Mouse (Mus musculus): ENCODE measurements around the gene Foxp1. TPM values are rescaled to one million over a fixed set of nuclear protein-coding genes. Genes with fewer than 3 reads are reported as not detected.

Gene Foxp1
- polyA plus RNA-seq, 2 experiments: 101 to 166 TPM

- H3K9ac ChIP-seq (ENCODE audit: low read depth, low read length, severe bottlenecking): no peak overlapping the region
- no peaks in the 10 kb centered on the region for H3K9me3 ChIP-seq (ENCODE audit: control insufficient read depth, low read length)
- DNase-seq (ENCODE audit: low spot score): no peak
- no peak overlapping the region for H3K4me2 ChIP-seq (replicated peaks; ENCODE audit: low read depth, low read length, severe bottlenecking)
- no peaks in the 10 kb centered on the region for H3K4me1 ChIP-seq (ENCODE audit: control insufficient read depth, insufficient read depth, low read length)
- no peak for TF ChIP-seq POLR2A (IDR thresholded peaks at IDR 0.05; ENCODE audit: borderline replicate concordance, extremely low read depth, insufficient read depth, insufficient read length)
- 76% methylated on average over 14 of the region's 14 CpGs for WGBS
- H3K36me3 ChIP-seq (ENCODE audit: control insufficient read depth, insufficient read depth, low read length): no peaks in the 10 kb centered on the region
- no peak overlapping the region for H3K27ac ChIP-seq (replicated peaks; ENCODE audit: low read depth, low read length)
- no peak for ATAC-seq (ENCODE audit: low FRiP score, low read depth)
- H3K4me3 ChIP-seq (replicated peaks; ENCODE audit: low read length): no peak overlapping the region
- no peaks in the 10 kb centered on the region for H3K27me3 ChIP-seq (ENCODE audit: control insufficient read depth, insufficient read depth, low read length)
These were observed 349.2 kb downstream of the Foxp1 start for GRCm38 (mm10) chr6:99173066-99173901.

- Histone ChIP-seq H3K9ac (ENCODE audit: low read depth, low read length, severe bottlenecking) (no peak overlapping the region), H3K27ac (replicated peaks; ENCODE audit: low read depth, low read length) (no peak overlapping the region), H3K4me1 (ENCODE audit: control insufficient read depth, insufficient read depth, low read length) (no peaks in the 10 kb centered on the region), H3K9me3 (ENCODE audit: control insufficient read depth, low read length) (no peaks in the 10 kb centered on the region), H3K4me3 (replicated peaks; ENCODE audit: low read length) (no peak overlapping the region), H3K27me3 (ENCODE audit: control insufficient read depth, insufficient read depth, low read length) (no peaks in the 10 kb centered on the region), H3K4me2 (replicated peaks; ENCODE audit: low read depth, low read length, severe bottlenecking) (no peak overlapping the region), H3K36me3 (ENCODE audit: control insufficient read depth, insufficient read depth, low read length) (no peaks in the 10 kb centered on the region)
- ATAC-seq (ENCODE audit: low FRiP score, low read depth) (no peak), DNase-seq (ENCODE audit: low spot score) (no peak)
- WGBS: 92% methylated on average over 6 of the region's 6 CpGs
- TF ChIP-seq POLR2A (IDR thresholded peaks at IDR 0.05; ENCODE audit: borderline replicate concordance, extremely low read depth, insufficient read depth, insufficient read length): no peak
These were observed 349.9 kb downstream of the Foxp1 start for GRCm38 (mm10) chr6:99172589-99172986.

- no peak for DNase-seq (ENCODE audit: low spot score)
- ATAC-seq (ENCODE audit: low FRiP score, low read depth): no peak
- H3K27ac ChIP-seq (replicated peaks; ENCODE audit: low read depth, low read length): no peak overlapping the region
- H3K36me3 ChIP-seq (ENCODE audit: control insufficient read depth, insufficient read depth, low read length): no peaks in the 10 kb centered on the region
- H3K4me2 ChIP-seq (replicated peaks; ENCODE audit: low read depth, low read length, severe bottlenecking): no peak overlapping the region
- H3K9me3 ChIP-seq (ENCODE audit: control insufficient read depth, low read length): no peaks in the 10 kb centered on the region
- H3K27me3 ChIP-seq (ENCODE audit: control insufficient read depth, insufficient read depth, low read length): no peaks in the 10 kb centered on the region
- no peak overlapping the region for H3K9ac ChIP-seq (ENCODE audit: low read depth, low read length, severe bottlenecking)
- H3K4me3 ChIP-seq (replicated peaks; ENCODE audit: low read length): no peak overlapping the region
- no peaks in the 10 kb centered on the region for H3K4me1 ChIP-seq (ENCODE audit: control insufficient read depth, insufficient read depth, low read length)
- WGBS: 78% methylated on average over 8 of the region's 8 CpGs
- TF ChIP-seq POLR2A (IDR thresholded peaks at IDR 0.05; ENCODE audit: borderline replicate concordance, extremely low read depth, insufficient read depth, insufficient read length): no peak
These were observed 350.5 kb downstream of the Foxp1 start for GRCm38 (mm10) chr6:99171901-99172588.

- Histone ChIP-seq H3K4me2 (replicated peaks; ENCODE audit: low read depth, low read length, severe bottlenecking) (no peak overlapping the region), H3K4me3 (replicated peaks; ENCODE audit: low read length) (no peak overlapping the region), H3K36me3 (ENCODE audit: control insufficient read depth, insufficient read depth, low read length) (no peaks in the 10 kb centered on the region), H3K27ac (replicated peaks; ENCODE audit: low read depth, low read length) (no peak overlapping the region), H3K9me3 (ENCODE audit: control insufficient read depth, low read length) (no peaks in the 10 kb centered on the region), H3K27me3 (ENCODE audit: control insufficient read depth, insufficient read depth, low read length) (no peaks in the 10 kb centered on the region), H3K4me1 (ENCODE audit: control insufficient read depth, insufficient read depth, low read length) (no peaks in the 10 kb centered on the region), H3K9ac (ENCODE audit: low read depth, low read length, severe bottlenecking) (no peak overlapping the region)
- WGBS: 74% methylated on average over 6 of the region's 6 CpGs
- no peak for TF ChIP-seq POLR2A (IDR thresholded peaks at IDR 0.05; ENCODE audit: borderline replicate concordance, extremely low read depth, insufficient read depth, insufficient read length)
- ATAC-seq (ENCODE audit: low FRiP score, low read depth) (no peak), DNase-seq (ENCODE audit: low spot score) (no peak)
These were observed 351.2 kb downstream of the Foxp1 start for GRCm38 (mm10) chr6:99171281-99171825.

GRCm38 (mm10) chr6:99168727-99169126 lies 353.8 kb downstream of the Foxp1 start:
- 74% methylated on average over 2 of the region's 2 CpGs for WGBS
- no peak overlapping the region for H3K9ac ChIP-seq (ENCODE audit: low read depth, low read length, severe bottlenecking)
- no peak overlapping the region for H3K27ac ChIP-seq (replicated peaks; ENCODE audit: low read depth, low read length)
- H3K27me3 ChIP-seq (ENCODE audit: control insufficient read depth, insufficient read depth, low read length): no peaks in the 10 kb centered on the region
- H3K36me3 ChIP-seq (ENCODE audit: control insufficient read depth, insufficient read depth, low read length): no peaks in the 10 kb centered on the region
- H3K9me3 ChIP-seq (ENCODE audit: control insufficient read depth, low read length): no peaks in the 10 kb centered on the region
- DNase-seq (ENCODE audit: low spot score): no peak
- TF ChIP-seq POLR2A (IDR thresholded peaks at IDR 0.05; ENCODE audit: borderline replicate concordance, extremely low read depth, insufficient read depth, insufficient read length): no peak
- H3K4me3 ChIP-seq (replicated peaks; ENCODE audit: low read length): no peak overlapping the region
- no peak for ATAC-seq (ENCODE audit: low FRiP score, low read depth)
- no peaks in the 10 kb centered on the region for H3K4me1 ChIP-seq (ENCODE audit: control insufficient read depth, insufficient read depth, low read length)
- H3K4me2 ChIP-seq (replicated peaks; ENCODE audit: low read depth, low read length, severe bottlenecking): no peak overlapping the region
